Mouse (Mus musculus) small intestine, adult 2 months (tissue): ENCODE data around the gene Nck2. TPM values are rescaled to one million over a fixed set of nuclear protein-coding genes. Genes with fewer than 3 reads are reported as not detected.
"Not testable (repeated sequence)": the region's sequence is repeated elsewhere in the genome, so short reads cannot be mapped to it uniquely, and the experiment has no call there.

Experiments
- H3K27ac ChIP-seq: fragments of 200-500 bp; 2 replicates; pipeline ENCODE4 v1.5.1; 2012; ENCODE audit warnings: low read depth, low read length, control low read depth, inconsistent platforms; ENCODE audit not compliant: insufficient read depth
- H3K27me3 ChIP-seq: fragments of 200-500 bp; 2 replicates; pipeline ENCODE4 v1.6.1; 2012; ENCODE audit warnings: mild to moderate bottlenecking, moderate library complexity, low read length, inconsistent platforms; ENCODE audit not compliant: control insufficient read depth, insufficient read depth
- H3K36me3 ChIP-seq: fragments of 200-500 bp; 2 replicates; pipeline ENCODE4 v1.6.1; 2012; ENCODE audit warnings: mild to moderate bottlenecking, low read length, control low read depth, inconsistent platforms; ENCODE audit not compliant: control insufficient read depth, insufficient read depth
- H3K4me1 ChIP-seq: fragments of 200-500 bp; 2 replicates; pipeline ENCODE4 v1.6.1; 2012; ENCODE audit warnings: low read length, inconsistent platforms, mixed read lengths; ENCODE audit not compliant: control insufficient read depth, insufficient read depth, insufficient read length
- H3K4me3 ChIP-seq: fragments of 200-500 bp; 2 replicates; pipeline ENCODE4 v1.5.1; 2012; ENCODE audit warnings: low read depth, mild to moderate bottlenecking, control low read depth, inconsistent platforms, low read length, moderate library complexity
- CTCF ChIP-seq: fragments of 200-500 bp; IDR thresholded peaks from 2 replicates; pipeline ENCODE4 v1.5.1; 2012; ENCODE audit warnings: low read depth, mild to moderate bottlenecking, control low read depth, inconsistent platforms, low read length, moderate library complexity, mixed read lengths; ENCODE audit not compliant: insufficient replicate concordance, insufficient read length; ENCODE audit errors: extremely low read depth
- POLR2A ChIP-seq: fragments of 200-500 bp; IDR thresholded peaks from 2 replicates; pipeline ENCODE4 v1.6.1; 2012; ENCODE audit warnings: low read depth, mild to moderate bottlenecking, control low read depth, inconsistent platforms, low read length, moderate library complexity
- WGBS: fragments of 180-500 bp; shearing (Covaris S2); methylation state at CpG from one replicate; pipeline ENCODE4 v1.1.7; 2018; 5-methylcytosine and 5-hydroxymethylcytosine counted together
- polyA plus RNA-seq: library from polyadenylated mRNA; depleted of rRNA; stranded (reverse); fragments of >200 nt; gene quantifications from 2 replicates; pipeline ENCODE4 v1.2.3, GENCODE M21; 2012

The Nck2 gene
- polyA plus RNA-seq, 1 experiment, result 51.6 TPM

DNA sequence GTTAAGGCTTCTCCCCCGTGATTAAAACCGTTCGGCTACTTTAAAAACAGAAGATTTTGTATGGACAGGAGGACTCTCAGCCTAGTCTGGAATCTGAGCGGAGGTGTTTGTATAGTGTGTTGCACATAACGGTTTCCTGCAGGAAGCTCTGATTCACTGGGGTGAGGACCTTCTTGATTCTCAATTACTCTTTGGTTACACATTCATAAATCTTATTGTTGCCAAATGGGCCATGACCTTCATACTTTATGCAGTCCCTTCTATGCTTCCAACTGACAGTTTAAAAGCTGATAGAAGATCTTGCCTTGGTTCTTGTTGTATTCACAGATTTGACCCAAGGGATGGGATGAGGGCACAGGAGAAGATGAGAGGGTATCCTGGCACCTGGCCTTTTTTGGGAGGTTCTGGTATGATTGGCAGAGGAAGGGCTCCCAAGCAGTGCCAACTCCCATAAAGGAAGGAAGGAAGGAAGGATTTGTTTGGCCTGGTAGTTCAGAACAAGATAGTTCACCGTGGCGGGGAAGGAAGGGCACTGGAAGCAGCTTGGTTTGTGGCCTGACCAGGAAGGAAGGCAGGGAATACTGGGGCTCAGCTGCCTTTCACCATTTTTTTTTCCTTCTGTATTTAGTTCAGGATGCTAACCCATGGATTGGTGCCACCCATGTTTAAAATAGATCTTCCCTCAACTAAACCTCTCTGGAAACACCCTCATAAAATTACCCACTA lies 86.1 kb downstream of the Nck2 start:
- Histone ChIP-seq H3K27ac (no peak overlapping the region), H3K4me3 (no peak overlapping the region), H3K36me3 (peaks cover 4% of the 10 kb centered on the region), H3K27me3 (no peaks in the 10 kb centered on the region), H3K4me1 (peaks cover 11% of the 10 kb centered on the region)
- no peak for TF ChIP-seq POLR2A
- 46% methylated on average over 7 of the region's 7 CpGs for WGBS

DNA sequence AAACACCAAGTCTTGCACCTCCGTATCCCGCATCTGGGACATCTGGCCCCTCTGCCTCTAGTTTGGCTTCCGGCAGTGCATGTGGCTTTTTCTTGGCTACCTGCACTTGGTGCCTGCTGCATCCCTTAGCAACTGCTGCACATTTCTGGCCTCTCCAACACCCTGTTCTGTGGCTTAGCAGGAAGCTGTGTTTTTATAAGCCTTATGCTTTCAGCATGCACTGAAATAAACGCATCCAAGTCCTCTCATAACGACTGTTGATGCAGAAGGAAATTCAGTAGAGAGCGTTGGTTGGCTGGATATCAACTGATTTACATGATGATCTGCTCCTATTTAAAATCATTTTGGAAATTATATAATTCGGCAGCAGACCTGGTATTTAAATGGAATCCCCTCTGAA lies 86.9 kb downstream of the Nck2 start:
- Histone ChIP-seq H3K4me1 (peaks cover 11% of the 10 kb centered on the region), H3K27ac (no peak overlapping the region), H3K27me3 (no peaks in the 10 kb centered on the region), H3K36me3 (peaks cover 4% of the 10 kb centered on the region), H3K4me3 (no peak overlapping the region)
- TF ChIP-seq POLR2A, result no peak
- no peak for TF ChIP-seq CTCF
- 69% methylated on average over 7 of the region's 7 CpGs for WGBS

DNA sequence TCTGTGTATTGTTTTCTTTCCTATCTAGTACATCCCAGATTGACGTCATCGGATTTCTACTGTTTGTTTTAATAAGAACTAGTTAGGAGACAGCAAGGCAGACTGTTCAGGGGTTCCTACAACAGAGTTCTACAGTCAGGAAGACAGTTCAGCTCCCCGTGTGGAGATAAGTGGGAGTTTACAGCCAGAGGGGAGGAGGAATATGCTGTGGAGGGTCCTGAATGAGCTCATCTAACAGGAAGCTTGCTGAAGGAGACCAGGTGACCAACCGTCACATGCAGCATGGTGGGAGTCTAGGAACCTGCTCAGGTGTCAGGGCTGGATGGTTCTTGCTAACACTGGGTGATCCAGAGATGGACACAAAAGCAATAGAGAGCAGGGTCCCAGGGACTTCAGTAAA lies 87.9 kb downstream of the Nck2 start:
- peaks cover 4% of the 10 kb centered on the region for H3K36me3 ChIP-seq
- TF ChIP-seq CTCF (no peak), POLR2A (no peak)
- WGBS, result 75% methylated on average over 4 of the region's 4 CpGs
- no peak overlapping the region for H3K4me3 ChIP-seq
- no peaks in the 10 kb centered on the region for H3K27me3 ChIP-seq
- H3K4me1 ChIP-seq, result peaks cover 11% of the 10 kb centered on the region
- H3K27ac ChIP-seq, result no peak overlapping the region

DNA sequence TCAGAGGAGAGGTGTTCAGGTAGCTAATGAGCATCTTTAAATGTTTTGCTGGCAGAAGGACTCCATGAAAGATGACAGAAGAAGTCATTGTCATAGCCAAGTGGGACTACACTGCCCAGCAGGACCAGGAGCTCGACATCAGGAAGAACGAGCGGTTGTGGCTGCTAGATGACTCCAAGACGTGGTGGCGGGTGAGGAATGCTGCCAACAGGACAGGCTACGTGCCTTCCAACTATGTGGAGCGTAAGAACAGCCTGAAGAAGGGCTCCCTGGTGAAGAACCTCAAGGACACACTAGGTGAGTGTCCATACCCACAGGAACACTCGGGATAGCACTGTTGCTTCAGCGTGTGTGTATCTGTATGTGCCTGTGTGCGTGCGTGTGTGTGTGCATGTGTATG lies 89.1 kb downstream of the Nck2 start:
- WGBS, result 89% methylated on average over 11 of the region's 11 CpGs
- H3K27me3 ChIP-seq, H3K4me3 ChIP-seq, H3K36me3 ChIP-seq, H3K27ac ChIP-seq: not testable (repeated sequence)
- peaks cover 11% of the 10 kb centered on the region for H3K4me1 ChIP-seq

DNA sequence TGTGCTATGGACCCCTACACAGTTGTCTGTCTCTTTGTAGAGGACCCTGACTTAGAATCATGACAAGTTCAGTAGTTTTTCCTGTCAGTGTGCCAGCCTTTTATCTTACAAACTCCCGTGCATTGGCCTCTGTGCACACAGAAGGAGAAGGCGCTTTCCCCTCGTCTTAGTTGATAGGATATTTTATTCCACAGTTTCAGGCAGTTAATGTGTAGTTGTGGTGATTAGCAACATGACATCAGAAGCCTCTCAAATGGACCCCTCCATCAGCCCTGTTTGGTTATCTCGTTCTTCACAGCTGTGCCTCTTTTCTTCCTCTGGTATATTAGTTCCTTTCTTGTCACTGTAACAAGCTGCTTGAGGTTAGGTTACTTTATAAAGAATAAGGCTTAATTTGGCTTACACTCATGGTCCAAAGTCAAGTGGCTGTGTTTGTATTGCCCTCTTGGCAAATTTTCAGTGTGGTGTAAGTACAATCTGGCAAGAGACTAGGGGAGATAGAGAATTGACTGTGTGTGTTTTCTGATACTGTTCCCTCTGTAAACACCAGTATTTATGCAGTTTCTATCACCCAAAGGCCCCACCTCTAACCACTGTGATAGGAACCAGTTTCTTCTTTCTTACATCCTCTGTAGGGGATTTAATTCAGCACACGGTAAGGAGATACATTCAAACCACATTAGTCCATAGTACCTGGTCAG lies 89.8 kb downstream of the Nck2 start:
- no peaks in the 10 kb centered on the region for H3K27me3 ChIP-seq
- peaks cover 11% of the 10 kb centered on the region for H3K4me1 ChIP-seq
- H3K27ac ChIP-seq, result no peak overlapping the region
- H3K4me3 ChIP-seq, result no peak overlapping the region
- 29% methylated on average over 5 of the region's 5 CpGs for WGBS
- no peak for TF ChIP-seq CTCF
- TF ChIP-seq POLR2A, result no peak
- peaks cover 8% of the 10 kb centered on the region for H3K36me3 ChIP-seq

DNA sequence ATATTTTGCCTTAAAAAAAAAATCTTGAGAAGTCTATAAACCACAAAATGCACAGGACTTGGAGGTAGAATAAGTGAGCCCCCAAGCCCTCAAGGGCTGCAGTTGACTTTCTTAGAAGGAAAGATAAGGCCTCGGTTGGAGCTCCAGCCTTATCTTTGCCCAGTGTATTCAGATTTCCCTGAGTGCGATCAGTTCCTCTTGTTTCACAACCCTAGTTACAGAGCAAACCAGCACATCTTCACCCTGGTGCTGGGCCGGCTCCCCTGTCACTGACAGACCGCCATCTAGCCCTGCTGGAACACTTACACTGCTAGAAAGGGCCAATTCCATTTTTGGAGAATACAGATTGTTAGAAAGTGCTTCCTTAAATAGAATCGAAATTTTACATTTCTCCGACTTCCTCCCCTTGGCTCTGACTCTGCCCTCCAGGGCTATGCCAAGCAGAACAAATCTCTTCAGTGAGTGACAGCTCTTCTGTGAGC lies 91.2 kb downstream of the Nck2 start:
- 68% methylated on average over 6 of the region's 6 CpGs for WGBS
- no peak overlapping the region for H3K27ac ChIP-seq
- TF ChIP-seq POLR2A (no peak), CTCF (no peak)

DNA sequence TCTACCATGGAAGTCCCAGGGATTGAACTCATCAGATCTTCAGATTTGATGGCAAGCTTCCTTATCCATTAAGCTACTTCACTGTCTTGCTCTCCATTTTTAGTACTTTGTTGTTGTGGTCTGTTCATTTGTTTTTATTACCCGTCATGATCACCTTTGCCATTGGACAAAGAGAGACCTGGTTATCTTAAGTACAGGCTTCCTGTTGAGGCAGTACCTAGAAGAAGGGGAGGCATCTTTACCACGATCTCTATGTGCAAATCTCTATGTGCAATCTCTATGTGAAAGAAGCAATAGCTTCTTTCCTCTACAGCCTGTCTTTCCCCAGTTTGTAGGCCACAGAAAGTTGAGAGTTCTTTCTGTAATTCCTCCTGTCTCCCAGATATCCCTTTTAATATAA lies 91.9 kb downstream of the Nck2 start:
- Histone ChIP-seq H3K27me3 (no peaks in the 10 kb centered on the region), H3K4me3 (no peak overlapping the region), H3K36me3 (peaks cover 11% of the 10 kb centered on the region), H3K27ac (no peak overlapping the region), H3K4me1 (peaks cover 9% of the 10 kb centered on the region)
- 88% methylated on average over 2 of the region's 2 CpGs for WGBS
- TF ChIP-seq CTCF (no peak), POLR2A (no peak)

More for the DNA sequence above, 91.2 kb downstream of the Nck2 start:
- no peak overlapping the region for H3K4me3 ChIP-seq
- H3K4me1 ChIP-seq, result peaks cover 11% of the 10 kb centered on the region
- H3K36me3 ChIP-seq, result peaks cover 11% of the 10 kb centered on the region
- no peaks in the 10 kb centered on the region for H3K27me3 ChIP-seq
